Mouse (Mus musculus) MEL (cell line): ENCODE results near the gene Cxcr2.

Experiments
- CTCF ChIP-seq, 3 experiments: IDR thresholded peaks in 2 of 3; conservative IDR thresholded peaks in 1 of 3; 2 replicates each; pipeline ENCODE4 v1.5.1; 2011 to 2012; ENCODE audit warnings: low read length in 3 of 3, low read depth in 2 of 3, mild to moderate bottlenecking in 2 of 3, improper control_type of control experiment in 1 of 3, inconsistent platforms in 1 of 3, mixed read lengths in 1 of 3, moderate library complexity in 1 of 3; ENCODE audit not compliant: control insufficient read depth in 1 of 3, insufficient read depth in 1 of 3, poor library complexity in 1 of 3, severe bottlenecking in 1 of 3
- EP300 ChIP-seq, 2 experiments: IDR thresholded peaks; 2 replicates each; pipeline ENCODE4 v1.6.1; 2011; ENCODE audit warnings: improper control_type of control experiment in 2 of 2, low read length in 2 of 2, low read depth in 1 of 2, mild to moderate bottlenecking in 1 of 2
- HCFC1 ChIP-seq: IDR thresholded peaks from 2 replicates; pipeline ENCODE4 v1.6.1; 2012; ENCODE audit warnings: low read depth, mild to moderate bottlenecking, inconsistent platforms, low read length, improper control_type of control experiment, moderate library complexity
- MAFK ChIP-seq: IDR thresholded peaks from 2 replicates; pipeline ENCODE4 v1.6.1; 2011; ENCODE audit warnings: low read depth, mild to moderate bottlenecking, low read length, improper control_type of control experiment, borderline replicate concordance
- NELFE ChIP-seq: IDR thresholded peaks from 2 replicates; pipeline ENCODE4 v1.6.1; 2011; ENCODE audit warnings: low read depth, low read length, improper control_type of control experiment
- POLR2A ChIP-seq, 2 experiments: IDR thresholded peaks; 2 replicates each; pipeline ENCODE4 v1.6.1; 2011 to 2012; ENCODE audit warnings: low read length in 2 of 2, mild to moderate bottlenecking in 2 of 2, control low read depth in 1 of 2, improper control_type of control experiment in 1 of 2, low read depth in 1 of 2, moderate library complexity in 1 of 2; ENCODE audit not compliant: control insufficient read depth in 1 of 2, insufficient read depth in 1 of 2, poor library complexity in 1 of 2
- POLR2AphosphoS5 ChIP-seq: IDR thresholded peaks from 2 replicates; pipeline ENCODE4 v1.6.1; 2012; ENCODE audit warnings: low read depth, borderline replicate concordance, mild to moderate bottlenecking, inconsistent platforms, low read length, moderate library complexity, mixed read lengths
- TBP ChIP-seq: IDR thresholded peaks from 2 replicates; pipeline ENCODE4 v1.8.0; 2011; ENCODE audit warnings: low read depth, low read length, improper control_type of control experiment
- USF1 ChIP-seq: IDR thresholded peaks from 2 replicates; pipeline ENCODE4 v1.6.1; 2014; ENCODE audit warnings: low read depth, mild to moderate bottlenecking, inconsistent platforms, low read length, improper control_type of control experiment, moderate library complexity
- ZNF384 ChIP-seq: IDR thresholded peaks from 2 replicates; pipeline ENCODE4 v1.6.1; 2012; ENCODE audit warnings: low read depth, mild to moderate bottlenecking, inconsistent platforms, low read length, improper control_type of control experiment

DNA sequence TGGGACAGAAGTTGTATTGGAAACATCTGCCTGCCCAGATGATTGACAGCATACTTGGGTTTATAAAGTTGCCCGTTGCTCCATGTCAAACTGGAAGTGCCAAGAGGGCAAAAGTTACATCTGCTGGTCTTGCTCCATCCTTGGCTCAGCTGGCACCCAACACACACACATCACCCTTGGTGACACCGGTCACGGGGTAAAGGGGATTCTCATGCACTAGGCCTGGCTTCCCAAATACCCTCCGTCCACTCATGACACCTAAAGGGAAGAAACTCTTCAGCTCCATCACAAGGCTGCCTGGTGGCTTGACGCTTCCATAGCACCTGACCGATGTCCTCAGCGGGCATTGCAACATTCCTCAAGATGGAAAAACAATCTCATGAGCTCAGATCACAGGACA is 36.7 kb downstream of the Cxcr2 start:
- TF ChIP-seq CTCF (IDR thresholded peaks at IDR 0.05 in 2 of 3, conservative IDR thresholded peaks at IDR 0.05 in 1 of 3; ENCODE audit: control insufficient read depth in 1 of 3, insufficient read depth in 1 of 3, low read depth in 2 of 3, low read length in 3 of 3, poor library complexity in 1 of 3, severe bottlenecking in 1 of 3) (no peak), MAFK (no peak), POLR2A (IDR thresholded peaks at IDR 0.05; ENCODE audit: control insufficient read depth in 1 of 2, insufficient read depth in 1 of 2, low read depth in 1 of 2, low read length in 2 of 2, poor library complexity in 1 of 2) (no peak), EP300 (IDR thresholded peaks at IDR 0.05; ENCODE audit: low read depth in 1 of 2, low read length in 2 of 2) (no peak), POLR2AphosphoS5 (no peak), HCFC1 (no peak), NELFE (no peak), TBP (no peak), USF1 (no peak), ZNF384 (no peak)
